Mouse (Mus musculus): ENCODE data around the gene Rab12.

The Rab12 gene

GRCm38 (mm10) chr17:66447978-66448377 is 71.6 kb downstream of the Rab12 start:
- no peak for DNase-seq (ENCODE audit: low read depth)

GRCm38 (mm10) chr17:66447007-66447312 is 72.6 kb downstream of the Rab12 start:
- DNase-seq (ENCODE audit: low read depth), result no peak

GRCm38 (mm10) chr17:66446196-66447006 is 73.1 kb downstream of the Rab12 start:
- DNase-seq (ENCODE audit: low read depth), result no peak

All from c-Kit-positive CD71-positive TER-119-negative erythroid progenitor cells, embryonic 14.5 days (primary cell).